Mouse (Mus musculus): ENCODE data around the gene Mapk14.
"Not testable (repeated sequence)": the region's sequence is repeated elsewhere in the genome, so short reads cannot be mapped to it uniquely, and the experiment has no call there.

Mapk14 gene

GRCm38 (mm10) chr17:28698672-28699071 is 7.5 kb downstream of the Mapk14 start:
- no peak for DNase-seq

- DNase-seq: no peak
Observed at GRCm38 (mm10) chr17:28699789-28700188, 8.7 kb downstream of the Mapk14 start.

- no peak for DNase-seq
Observed at GRCm38 (mm10) chr17:28701171-28701570, 10.0 kb downstream of the Mapk14 start.

- no peak for DNase-seq
Observed at GRCm38 (mm10) chr17:28701737-28702136, 10.6 kb downstream of the Mapk14 start.

- DNase-seq: no peak
Observed at GRCm38 (mm10) chr17:28702646-28703045, 11.5 kb downstream of the Mapk14 start.

GRCm38 (mm10) chr17:28706697-28707096 is 15.6 kb downstream of the Mapk14 start:
- DNase-seq: no peak

- DNase-seq: no peak
Observed at GRCm38 (mm10) chr17:28707136-28707627, 16.1 kb downstream of the Mapk14 start.

- no peak for DNase-seq
Observed at GRCm38 (mm10) chr17:28707816-28708215, 16.7 kb downstream of the Mapk14 start.

- no peak for DNase-seq
Observed at GRCm38 (mm10) chr17:28708989-28709388, 17.9 kb downstream of the Mapk14 start.

- DNase-seq: no peak
Observed at GRCm38 (mm10) chr17:28709552-28710290, 18.6 kb downstream of the Mapk14 start.

- no peak for DNase-seq
Observed at GRCm38 (mm10) chr17:28710291-28710688, 19.2 kb downstream of the Mapk14 start.

GRCm38 (mm10) chr17:28711237-28711636 is 20.1 kb downstream of the Mapk14 start:
- no peak for DNase-seq

- DNase-seq: no peak
Observed at GRCm38 (mm10) chr17:28712305-28712704, 21.2 kb downstream of the Mapk14 start.

- DNase-seq: no peak
Observed at GRCm38 (mm10) chr17:28714006-28714405, 22.9 kb downstream of the Mapk14 start.

GRCm38 (mm10) chr17:28715832-28716548 is 24.9 kb downstream of the Mapk14 start:
- no peak for DNase-seq

GRCm38 (mm10) chr17:28717535-28717934 is 26.4 kb downstream of the Mapk14 start:
- DNase-seq: no peak

- no peak for DNase-seq
Observed at GRCm38 (mm10) chr17:28725783-28726182, 34.7 kb downstream of the Mapk14 start, which contains the start of gene AC170998.1. TSS of gene AC170998.1 (plus strand) at chr17:28726083.

- not testable (repeated sequence) for DNase-seq
Observed at GRCm38 (mm10) chr17:28727511-28727910, 36.4 kb downstream of the Mapk14 start.

- no peak for DNase-seq
Observed at GRCm38 (mm10) chr17:28735317-28736105, 44.4 kb downstream of the Mapk14 start.

- no peak for DNase-seq
Observed at GRCm38 (mm10) chr17:28736486-28736885, 45.4 kb downstream of the Mapk14 start.

GRCm38 (mm10) chr17:28737973-28738372 is 46.8 kb downstream of the Mapk14 start:
- DNase-seq: no peak

- no peak for DNase-seq
Observed at GRCm38 (mm10) chr17:28739244-28739643, 48.1 kb downstream of the Mapk14 start.
